ENCODE assay signal across 16 mouse cellular contexts in genomic region chr15:8324061-8324460, GRCm38 (mm10).
"Had no signal": no experiment of that assay in that cellular context is flagged by ENCODE, and none has a peak within 500 bp of the region (broad histone marks: within the 10 kb centered on the region; RNA-seq: fewer than 3 reads in every experiment).

No protein-coding gene starts in this region.

- H3K4me3 ChIP-seq: neural tube, embryonic 13.5 days; neural tube, embryonic 15.5 days; stomach, embryonic 15.5 days had no signal

- DNase-seq: retina, postnatal 1 day; right cerebral cortex, adult 18-20 months; right cerebral cortex, postnatal 14 days; right cerebral cortex, postnatal 25 days; right cerebral cortex, postnatal 4 days; spleen, adult 18-20 months; thymus, adult 18-20 months; thymus, adult 2 months; thymus, postnatal 14 days; thymus, postnatal 25 days; thymus, postnatal 36 days; thymus, postnatal 4 days had no signal

- H3K4me1 ChIP-seq: neural tube, embryonic 13.5 days; neural tube, embryonic 15.5 days; stomach, embryonic 15.5 days had no signal

- H3K27me3 ChIP-seq: neural tube, embryonic 13.5 days; neural tube, embryonic 15.5 days; stomach, embryonic 15.5 days had no signal

- H3K9ac ChIP-seq: neural tube, embryonic 13.5 days; neural tube, embryonic 15.5 days; stomach, embryonic 15.5 days had no signal

- H3K27ac ChIP-seq: neural tube, embryonic 13.5 days; neural tube, embryonic 15.5 days; stomach, embryonic 15.5 days; stomach, postnatal 0 days had no signal
